Mouse (Mus musculus): Measurements from ENCODE around the gene Kmo. TPM values are rescaled to one million over a fixed set of nuclear protein-coding genes. Genes with fewer than 3 reads are reported as not detected.

Gene Kmo
- polyA plus RNA-seq, 1 experiment from 2014 or later = 0.16 TPM

DNA sequence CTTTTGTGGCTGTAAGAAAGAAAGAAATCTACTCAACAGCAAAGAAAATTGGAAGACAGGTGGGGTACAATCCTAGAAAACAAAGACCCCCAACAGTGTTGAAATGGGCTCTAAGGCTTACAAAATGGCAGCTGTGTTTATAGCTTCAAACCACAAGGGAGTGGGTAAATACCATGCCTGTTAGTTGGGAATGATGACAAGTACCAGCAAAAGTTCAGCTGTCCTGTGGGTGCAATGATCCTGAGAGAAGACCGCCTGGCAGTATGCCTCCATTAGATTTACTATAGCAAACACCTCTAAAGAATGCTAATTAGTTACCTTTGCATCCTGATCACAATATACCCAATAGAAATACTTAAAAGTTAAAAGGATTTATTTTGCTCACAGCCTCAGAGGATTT is 27.3 kb upstream of the Kmo start:
- 92% methylated on average over 1 of the region's 1 CpGs for WGBS
- no peak overlapping the region for H3K27ac ChIP-seq (replicated peaks; ENCODE audit: low read depth, low read length)
- ATAC-seq (ENCODE audit: insufficient number of reproducible peaks, low FRiP score, low TSS enrichment, low read depth) = no peak

DNA sequence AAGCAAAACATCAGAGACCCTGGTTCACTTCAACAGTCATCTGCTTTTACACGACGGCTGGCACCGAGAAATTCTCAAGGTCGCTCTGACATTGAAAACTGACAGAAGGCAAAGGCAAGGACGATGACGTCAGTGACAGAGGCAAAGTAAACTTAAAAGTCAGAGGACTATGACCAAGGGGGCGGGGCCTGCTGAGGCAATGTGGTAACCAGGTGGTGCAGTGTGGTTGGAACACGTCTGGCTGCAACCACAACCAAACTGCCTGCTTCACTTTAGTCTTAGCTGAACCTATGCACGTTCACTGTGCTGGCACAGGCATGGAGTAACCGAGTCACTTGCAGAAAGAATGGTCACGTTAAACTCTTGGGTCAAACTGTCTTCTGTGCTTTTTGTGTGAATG is 17.9 kb upstream of the Kmo start:
- ATAC-seq (ENCODE audit: insufficient number of reproducible peaks, low FRiP score, low TSS enrichment, low read depth) = no peak
- Histone ChIP-seq H3K36me3 (ENCODE audit: control insufficient read depth, insufficient read depth, low read length) (peaks cover under 1% of the 10 kb centered on the region; the same call in 1 of the 2 replicates), H3K4me2 (ENCODE audit: low read depth, severe bottlenecking) (no peak overlapping the region), H3K4me1 (ENCODE audit: control insufficient read depth, insufficient read depth, low read length) (no peaks in the 10 kb centered on the region), H3K4me3 (ENCODE audit: low read depth, low read length) (no peak overlapping the region), H3K9me3 (ENCODE audit: control insufficient read depth, low read length) (no peaks in the 10 kb centered on the region), H3K27ac (replicated peaks; ENCODE audit: low read depth, low read length) (no peak overlapping the region), H3K27me3 (ENCODE audit: control insufficient read depth, insufficient read depth, low read length) (no peaks in the 10 kb centered on the region), H3K9ac (ENCODE audit: low read length) (no peak overlapping the region)
- 91% methylated on average over 11 of the region's 11 CpGs for WGBS
- no peak for DNase-seq (ENCODE audit: low spot score)

More for the DNA sequence above, 27.3 kb upstream of the Kmo start:
- Histone ChIP-seq H3K27me3 (ENCODE audit: control insufficient read depth, insufficient read depth, low read length) (no peaks in the 10 kb centered on the region), H3K4me1 (ENCODE audit: control insufficient read depth, insufficient read depth, low read length) (no peaks in the 10 kb centered on the region), H3K36me3 (ENCODE audit: control insufficient read depth, insufficient read depth, low read length) (no peaks in the 10 kb centered on the region), H3K9me3 (ENCODE audit: control insufficient read depth, low read length) (no peaks in the 10 kb centered on the region), H3K4me3 (ENCODE audit: low read depth, low read length) (no peak overlapping the region), H3K4me2 (ENCODE audit: low read depth, severe bottlenecking) (no peak overlapping the region), H3K9ac (ENCODE audit: low read length) (no peak overlapping the region)
- DNase-seq (ENCODE audit: low spot score) = no peak

DNA sequence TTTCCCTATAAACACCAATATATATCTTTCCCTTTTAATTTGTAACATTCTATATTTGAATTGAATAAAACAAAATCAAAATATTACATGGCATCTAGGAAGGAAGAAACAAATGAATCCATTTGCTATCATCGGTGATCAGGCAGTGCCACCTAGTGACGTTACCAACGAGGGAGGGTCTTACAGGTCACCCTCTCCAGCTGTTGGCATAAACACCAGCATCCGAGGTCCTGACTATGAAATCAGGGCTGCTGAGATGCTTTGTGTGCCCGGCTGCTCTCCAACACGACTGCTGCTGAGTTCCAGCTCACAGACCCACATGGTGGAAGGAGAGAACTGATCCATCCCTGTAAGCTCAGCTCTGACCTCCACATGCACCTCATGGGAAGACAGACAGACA is 16.8 kb upstream of the Kmo start:
- H3K36me3 ChIP-seq (ENCODE audit: control insufficient read depth, insufficient read depth, low read length) = peaks cover 3% of the 10 kb centered on the region; the same call in 1 of the 2 replicates
- H3K9me3 ChIP-seq (ENCODE audit: control insufficient read depth, low read length) = no peaks in the 10 kb centered on the region
- no peak overlapping the region for H3K27ac ChIP-seq (replicated peaks; ENCODE audit: low read depth, low read length)
- H3K4me2 ChIP-seq (ENCODE audit: low read depth, severe bottlenecking) = no peak overlapping the region
- no peaks in the 10 kb centered on the region for H3K27me3 ChIP-seq (ENCODE audit: control insufficient read depth, insufficient read depth, low read length)
- ATAC-seq (ENCODE audit: insufficient number of reproducible peaks, low FRiP score, low TSS enrichment, low read depth) = no peak
- no peak overlapping the region for H3K9ac ChIP-seq (ENCODE audit: low read length)
- 75% methylated on average over 6 of the region's 6 CpGs for WGBS
- no peaks in the 10 kb centered on the region for H3K4me1 ChIP-seq (ENCODE audit: control insufficient read depth, insufficient read depth, low read length)
- no peak overlapping the region for H3K4me3 ChIP-seq (ENCODE audit: low read depth, low read length)
- DNase-seq (ENCODE audit: low spot score) = no peak

DNA sequence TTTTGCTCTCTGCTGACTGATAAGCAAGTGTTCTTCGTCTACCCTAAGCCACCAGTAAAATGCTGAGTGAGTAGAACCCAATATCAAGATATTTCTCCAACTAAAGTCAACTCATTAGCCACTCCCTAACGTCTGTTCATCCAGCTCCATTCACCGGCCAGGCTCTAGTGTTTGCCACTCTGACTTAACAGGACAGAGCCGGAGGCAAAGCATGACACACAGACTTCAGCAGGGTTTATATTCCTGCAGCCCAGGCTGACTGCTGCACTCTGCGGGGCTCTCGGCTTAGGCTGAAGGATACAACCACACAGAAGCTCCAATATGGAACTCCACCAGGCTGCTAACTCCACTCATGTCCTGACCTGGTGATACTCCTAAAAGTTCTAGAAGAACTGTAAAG is 12.9 kb upstream of the Kmo start:
- Histone ChIP-seq H3K27ac (replicated peaks; ENCODE audit: low read depth, low read length) (no peak overlapping the region), H3K4me1 (ENCODE audit: control insufficient read depth, insufficient read depth, low read length) (no peaks in the 10 kb centered on the region), H3K9ac (ENCODE audit: low read length) (no peak overlapping the region), H3K36me3 (ENCODE audit: control insufficient read depth, insufficient read depth, low read length) (peaks cover 5% of the 10 kb centered on the region; the same call in 1 of the 2 replicates), H3K9me3 (ENCODE audit: control insufficient read depth, low read length) (no peaks in the 10 kb centered on the region), H3K4me3 (ENCODE audit: low read depth, low read length) (no peak overlapping the region), H3K27me3 (ENCODE audit: control insufficient read depth, insufficient read depth, low read length) (no peaks in the 10 kb centered on the region), H3K4me2 (ENCODE audit: low read depth, severe bottlenecking) (no peak overlapping the region)
- WGBS = 95% methylated on average over 6 of the region's 6 CpGs
- no peak for DNase-seq (ENCODE audit: low spot score)
- ATAC-seq (ENCODE audit: insufficient number of reproducible peaks, low FRiP score, low TSS enrichment, low read depth) = no peak

- H3K36me3 ChIP-seq (ENCODE audit: control insufficient read depth, insufficient read depth, low read length) = peaks cover 5% of the 10 kb centered on the region; the same call in 1 of the 2 replicates
- no peak overlapping the region for H3K4me2 ChIP-seq (ENCODE audit: low read depth, severe bottlenecking)
- no peaks in the 10 kb centered on the region for H3K27me3 ChIP-seq (ENCODE audit: control insufficient read depth, insufficient read depth, low read length)
- no peak overlapping the region for H3K4me3 ChIP-seq (ENCODE audit: low read depth, low read length)
- H3K9ac ChIP-seq (ENCODE audit: low read length) = no peak overlapping the region
- DNase-seq (ENCODE audit: low spot score) = no peak
- WGBS = 95% methylated on average over 18 of the region's 18 CpGs
- ATAC-seq (ENCODE audit: insufficient number of reproducible peaks, low FRiP score, low TSS enrichment, low read depth) = no peak
- H3K4me1 ChIP-seq (ENCODE audit: control insufficient read depth, insufficient read depth, low read length) = no peaks in the 10 kb centered on the region
- no peaks in the 10 kb centered on the region for H3K9me3 ChIP-seq (ENCODE audit: control insufficient read depth, low read length)
- no peak overlapping the region for H3K27ac ChIP-seq (replicated peaks; ENCODE audit: low read depth, low read length)
Measured at GRCm38 (mm10) chr1:175607838-175608585, 12.2 kb upstream of the Kmo start.

DNA sequence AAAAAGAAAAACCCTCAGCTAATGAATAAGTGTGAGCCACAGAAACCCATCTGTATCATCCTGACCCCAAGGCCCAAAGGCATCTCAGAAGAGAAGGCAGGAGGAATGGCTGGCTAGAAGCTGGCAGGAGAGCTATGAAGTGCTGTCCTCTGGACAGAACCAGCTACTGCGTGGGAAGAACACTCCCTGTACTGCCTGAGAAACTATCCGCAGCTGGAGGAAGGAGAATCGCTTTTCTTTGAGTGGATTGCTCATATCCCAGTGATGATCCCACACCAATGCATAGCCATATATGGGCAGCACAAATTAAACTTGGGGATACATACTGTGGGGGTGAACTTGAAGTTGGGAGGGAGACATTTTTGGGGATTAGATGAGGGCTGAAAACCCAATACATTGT is 11.5 kb upstream of the Kmo start:
- Histone ChIP-seq H3K4me3 (ENCODE audit: low read depth, low read length) (no peak overlapping the region), H3K4me1 (ENCODE audit: control insufficient read depth, insufficient read depth, low read length) (no peaks in the 10 kb centered on the region)
- WGBS = 100% methylated on average over 3 of the region's 3 CpGs

GRCm38 (mm10) chr1:175614992-175615391 is 5.2 kb upstream of the Kmo start:
- WGBS = 92% methylated on average over 9 of the region's 9 CpGs

More for the DNA sequence above, 11.5 kb upstream of the Kmo start:
- no peak overlapping the region for H3K4me2 ChIP-seq (ENCODE audit: low read depth, severe bottlenecking)
- DNase-seq (ENCODE audit: low spot score) = no peak
- H3K9ac ChIP-seq (ENCODE audit: low read length) = no peak overlapping the region
- peaks cover 5% of the 10 kb centered on the region; the same call in 1 of the 2 replicates for H3K36me3 ChIP-seq (ENCODE audit: control insufficient read depth, insufficient read depth, low read length)
- H3K27me3 ChIP-seq (ENCODE audit: control insufficient read depth, insufficient read depth, low read length) = no peaks in the 10 kb centered on the region
- no peak for ATAC-seq (ENCODE audit: insufficient number of reproducible peaks, low FRiP score, low TSS enrichment, low read depth)
- no peaks in the 10 kb centered on the region for H3K9me3 ChIP-seq (ENCODE audit: control insufficient read depth, low read length)
- no peak overlapping the region for H3K27ac ChIP-seq (replicated peaks; ENCODE audit: low read depth, low read length)

GRCm38 (mm10) chr1:175623656-175624055 is 3.5 kb downstream of the Kmo start:
- no peak overlapping the region for H3K9ac ChIP-seq (ENCODE audit: low read length)
- no peak overlapping the region for H3K27ac ChIP-seq (replicated peaks; ENCODE audit: low read depth, low read length)
- no peak for ATAC-seq (ENCODE audit: insufficient number of reproducible peaks, low FRiP score, low TSS enrichment, low read depth)
- no peaks in the 10 kb centered on the region for H3K9me3 ChIP-seq (ENCODE audit: control insufficient read depth, low read length)
- H3K4me2 ChIP-seq (ENCODE audit: low read depth, severe bottlenecking) = no peak overlapping the region
- DNase-seq (ENCODE audit: low spot score) = no peak
- no peaks in the 10 kb centered on the region for H3K36me3 ChIP-seq (ENCODE audit: control insufficient read depth, insufficient read depth, low read length)
- peaks cover 5% of the 10 kb centered on the region; the same call in 1 of the 2 replicates for H3K4me1 ChIP-seq (ENCODE audit: control insufficient read depth, insufficient read depth, low read length)
- whole genome bisulfite sequencing = 90% methylated on average over 6 of the region's 6 CpGs
- H3K27me3 ChIP-seq (ENCODE audit: control insufficient read depth, insufficient read depth, low read length) = no peaks in the 10 kb centered on the region
- no peak overlapping the region for H3K4me3 ChIP-seq (ENCODE audit: low read depth, low read length)

More at GRCm38 (mm10) chr1:175614992-175615391, 5.2 kb upstream of the Kmo start:
- Histone ChIP-seq H3K27me3 (ENCODE audit: control insufficient read depth, insufficient read depth, low read length) (no peaks in the 10 kb centered on the region), H3K4me2 (ENCODE audit: low read depth, severe bottlenecking) (no peak overlapping the region), H3K4me3 (ENCODE audit: low read depth, low read length) (no peak overlapping the region), H3K4me1 (ENCODE audit: control insufficient read depth, insufficient read depth, low read length) (no peaks in the 10 kb centered on the region), H3K36me3 (ENCODE audit: control insufficient read depth, insufficient read depth, low read length) (peaks cover 6% of the 10 kb centered on the region; the same call in 1 of the 2 replicates), H3K9ac (ENCODE audit: low read length) (no peak overlapping the region), H3K9me3 (ENCODE audit: control insufficient read depth, low read length) (no peaks in the 10 kb centered on the region), H3K27ac (replicated peaks; ENCODE audit: low read depth, low read length) (no peak overlapping the region)
- no peak for ATAC-seq (ENCODE audit: insufficient number of reproducible peaks, low FRiP score, low TSS enrichment, low read depth)
- DNase-seq (ENCODE audit: low spot score) = no peak
